Mouse (Mus musculus): Measurements from ENCODE around the gene Npcd. TPM values are rescaled to one million over a fixed set of nuclear protein-coding genes. Genes with fewer than 3 reads are reported as not detected.

Npcd gene
- polyA plus RNA-seq, 1 experiment, result 0.23 TPM

DNA sequence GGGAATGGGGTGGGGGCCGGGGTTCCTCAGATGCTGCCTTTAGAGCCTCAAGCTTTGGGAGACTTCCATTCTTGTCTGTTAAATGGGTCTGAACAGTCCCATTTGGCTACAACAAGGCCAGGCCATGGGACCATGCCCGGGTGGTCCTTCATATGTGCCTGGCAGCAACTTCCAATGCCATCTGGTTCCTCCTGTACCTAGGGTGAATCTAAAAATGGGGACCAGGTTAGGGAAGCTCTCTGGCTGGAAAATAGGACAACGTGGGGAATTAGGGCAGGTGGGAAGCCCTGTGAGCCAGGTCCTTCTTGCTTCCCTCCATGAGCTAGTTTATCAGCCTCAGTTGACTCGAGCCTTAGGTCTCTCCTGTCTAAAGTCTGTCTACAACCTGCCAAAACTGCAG is 23.0 kb downstream of the Npcd start:
- Histone ChIP-seq H3K4me1 (ENCODE audit: control insufficient read depth, insufficient read depth, insufficient read length, low read length) (no peaks in the 10 kb centered on the region), H3K36me3 (ENCODE audit: control insufficient read depth, insufficient read depth, low read length) (no peaks in the 10 kb centered on the region), H3K4me3 (ENCODE audit: low read depth, low read length) (no peak overlapping the region), H3K27ac (ENCODE audit: insufficient read depth, low read depth, low read length) (no peak overlapping the region), H3K27me3 (ENCODE audit: control insufficient read depth, insufficient read depth, low read length) (no peaks in the 10 kb centered on the region)
- TF ChIP-seq CTCF (IDR thresholded peaks at IDR 0.05; ENCODE audit: extremely low read depth, insufficient read length, insufficient replicate concordance, low read depth, low read length) (no peak), POLR2A (IDR thresholded peaks at IDR 0.05; ENCODE audit: low read depth, low read length) (no peak)
- WGBS, result 63% methylated on average over 4 of the region's 4 CpGs

DNA sequence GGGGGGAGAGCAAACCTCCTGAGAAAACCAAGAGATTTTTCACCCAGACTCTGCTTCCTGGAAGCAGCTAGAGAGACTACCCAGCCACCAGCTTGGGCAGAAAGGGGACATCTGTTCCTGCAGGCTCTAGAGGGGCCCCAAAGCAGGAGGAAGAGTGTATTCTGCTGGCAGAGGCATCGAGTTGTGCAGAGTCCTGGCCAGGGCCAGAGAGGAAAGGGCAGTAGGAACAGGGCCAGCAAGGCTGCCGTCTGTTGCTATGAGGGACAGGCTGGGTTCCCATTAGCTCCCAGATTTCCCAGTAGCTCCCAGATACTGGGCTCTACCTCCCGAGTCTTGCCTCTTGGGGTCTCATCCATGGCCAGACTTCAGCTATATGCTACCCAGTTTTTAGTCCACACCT is 24.0 kb downstream of the Npcd start:
- no peaks in the 10 kb centered on the region for H3K36me3 ChIP-seq (ENCODE audit: control insufficient read depth, insufficient read depth, low read length)
- peaks cover 6% of the 10 kb centered on the region for H3K27me3 ChIP-seq (ENCODE audit: control insufficient read depth, insufficient read depth, low read length)
- no peak overlapping the region for H3K4me3 ChIP-seq (ENCODE audit: low read depth, low read length)
- H3K4me1 ChIP-seq (ENCODE audit: control insufficient read depth, insufficient read depth, insufficient read length, low read length), result no peaks in the 10 kb centered on the region
- TF ChIP-seq CTCF (IDR thresholded peaks at IDR 0.05; ENCODE audit: extremely low read depth, insufficient read length, insufficient replicate concordance, low read depth, low read length) (no peak), POLR2A (IDR thresholded peaks at IDR 0.05; ENCODE audit: low read depth, low read length) (no peak)
- no peak overlapping the region for H3K27ac ChIP-seq (ENCODE audit: insufficient read depth, low read depth, low read length)
- 38% methylated on average over 3 of the region's 3 CpGs for WGBS

DNA sequence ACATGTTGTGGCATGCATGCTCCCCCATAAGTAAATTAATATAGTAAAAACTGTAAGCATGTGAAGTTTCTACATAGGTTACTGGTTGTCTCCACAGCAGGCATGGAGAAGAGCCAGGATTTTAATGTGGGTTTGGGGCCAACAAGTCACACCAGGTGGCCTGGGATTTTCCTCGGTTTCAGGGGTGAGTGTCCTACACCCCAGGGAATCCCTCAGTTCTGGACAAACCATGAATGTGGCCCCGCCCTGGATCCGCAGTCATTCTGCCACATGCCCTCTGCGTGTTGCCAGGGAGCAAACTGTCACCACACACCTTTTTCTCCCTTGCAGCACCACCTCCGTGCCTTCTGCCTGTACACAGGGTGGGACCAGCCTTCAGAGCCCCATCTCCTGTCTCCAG is 25.4 kb downstream of the Npcd start:
- WGBS, result 37% methylated on average over 5 of the region's 5 CpGs
- Histone ChIP-seq H3K27ac (ENCODE audit: insufficient read depth, low read depth, low read length) (no peak overlapping the region), H3K36me3 (ENCODE audit: control insufficient read depth, insufficient read depth, low read length) (no peaks in the 10 kb centered on the region), H3K4me1 (ENCODE audit: control insufficient read depth, insufficient read depth, insufficient read length, low read length) (peaks cover 3% of the 10 kb centered on the region), H3K4me3 (ENCODE audit: low read depth, low read length) (no peak overlapping the region), H3K27me3 (ENCODE audit: control insufficient read depth, insufficient read depth, low read length) (peaks cover 20% of the 10 kb centered on the region)
- no peak for TF ChIP-seq POLR2A (IDR thresholded peaks at IDR 0.05; ENCODE audit: low read depth, low read length)
- no peak for TF ChIP-seq CTCF (IDR thresholded peaks at IDR 0.05; ENCODE audit: extremely low read depth, insufficient read length, insufficient replicate concordance, low read depth, low read length)

DNA sequence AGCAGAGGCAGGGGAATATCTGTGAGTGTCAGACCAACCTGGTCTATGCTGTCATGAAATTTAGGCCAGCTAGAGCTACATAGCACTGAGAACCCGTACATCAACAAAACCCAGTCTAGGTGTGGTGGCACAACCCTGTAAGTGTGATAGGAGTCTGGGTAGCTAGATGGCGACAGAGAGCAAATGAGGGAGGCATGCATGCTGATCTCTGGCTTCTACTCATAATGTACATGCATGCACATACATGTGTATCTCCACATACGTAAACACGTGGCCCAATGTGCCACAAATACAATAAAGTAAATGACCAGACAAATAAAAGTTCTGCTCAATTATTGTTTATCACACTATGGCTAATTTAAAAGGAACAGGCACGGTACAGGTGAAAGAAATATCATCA is 25.9 kb downstream of the Npcd start:
- WGBS, result 27% methylated on average over 5 of the region's 5 CpGs
- no peak overlapping the region for H3K4me3 ChIP-seq (ENCODE audit: low read depth, low read length)
- TF ChIP-seq CTCF (IDR thresholded peaks at IDR 0.05; ENCODE audit: extremely low read depth, insufficient read length, insufficient replicate concordance, low read depth, low read length) (peak; percentile 40; the same call in 1 of the 2 replicates), POLR2A (IDR thresholded peaks at IDR 0.05; ENCODE audit: low read depth, low read length) (no peak)
- H3K36me3 ChIP-seq (ENCODE audit: control insufficient read depth, insufficient read depth, low read length), result no peaks in the 10 kb centered on the region
- peaks cover 26% of the 10 kb centered on the region for H3K27me3 ChIP-seq (ENCODE audit: control insufficient read depth, insufficient read depth, low read length)
- H3K27ac ChIP-seq (ENCODE audit: insufficient read depth, low read depth, low read length), result no peak overlapping the region
- peaks cover 3% of the 10 kb centered on the region for H3K4me1 ChIP-seq (ENCODE audit: control insufficient read depth, insufficient read depth, insufficient read length, low read length)

DNA sequence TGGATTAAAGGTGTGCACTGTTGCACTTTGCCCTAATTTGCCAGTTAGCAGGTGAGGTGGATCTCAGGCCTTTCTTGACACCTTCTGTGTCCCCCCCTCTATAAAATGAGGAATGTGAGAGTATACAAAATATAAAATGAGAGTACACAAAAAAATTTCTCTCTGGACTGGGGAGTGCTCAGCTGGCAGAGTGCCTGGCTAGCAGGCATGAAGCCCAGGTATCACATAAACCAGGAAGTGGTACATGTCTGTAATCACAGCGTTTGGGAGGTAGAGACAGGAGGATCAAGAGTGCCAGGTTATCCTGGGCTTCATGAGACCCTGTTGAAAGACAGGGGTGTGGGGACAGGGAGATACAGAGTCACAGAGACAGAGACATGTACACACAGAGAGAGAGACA is 27.0 kb downstream of the Npcd start:
- H3K4me1 ChIP-seq (ENCODE audit: control insufficient read depth, insufficient read depth, insufficient read length, low read length), result peaks cover 3% of the 10 kb centered on the region
- no peak overlapping the region for H3K4me3 ChIP-seq (ENCODE audit: low read depth, low read length)
- no peak overlapping the region for H3K27ac ChIP-seq (ENCODE audit: insufficient read depth, low read depth, low read length)
- WGBS, result 9% methylated on average over 1 of the region's 1 CpGs
- H3K36me3 ChIP-seq (ENCODE audit: control insufficient read depth, insufficient read depth, low read length), result no peaks in the 10 kb centered on the region
- TF ChIP-seq POLR2A (IDR thresholded peaks at IDR 0.05; ENCODE audit: low read depth, low read length) (no peak), CTCF (IDR thresholded peaks at IDR 0.05; ENCODE audit: extremely low read depth, insufficient read length, insufficient replicate concordance, low read depth, low read length) (no peak)
- peaks cover 33% of the 10 kb centered on the region for H3K27me3 ChIP-seq (ENCODE audit: control insufficient read depth, insufficient read depth, low read length)

DNA sequence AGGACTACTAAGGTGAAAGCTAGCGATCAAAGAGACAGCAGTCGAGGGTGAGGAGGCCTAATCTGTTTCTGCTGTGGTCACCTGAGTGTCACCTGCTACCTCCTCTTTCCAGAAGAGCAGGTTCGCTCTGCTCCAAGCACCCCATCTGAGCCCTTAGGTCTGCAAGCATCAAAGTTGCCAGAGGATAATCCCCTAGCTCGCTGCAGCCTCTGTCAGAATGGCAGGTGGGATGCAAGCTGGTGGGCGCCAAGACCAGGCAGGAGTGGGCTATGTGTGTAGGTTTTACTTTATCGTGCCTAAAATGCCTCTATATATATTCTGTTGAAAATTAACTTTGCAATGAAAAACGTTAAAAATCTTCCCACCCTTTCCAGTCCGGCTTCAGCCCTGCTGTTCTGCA is 28.8 kb downstream of the Npcd start:
- peaks cover 37% of the 10 kb centered on the region for H3K27me3 ChIP-seq (ENCODE audit: control insufficient read depth, insufficient read depth, low read length)
- peaks cover 3% of the 10 kb centered on the region for H3K4me1 ChIP-seq (ENCODE audit: control insufficient read depth, insufficient read depth, insufficient read length, low read length)
- WGBS, result 29% methylated on average over 8 of the region's 8 CpGs
- no peaks in the 10 kb centered on the region for H3K36me3 ChIP-seq (ENCODE audit: control insufficient read depth, insufficient read depth, low read length)
- TF ChIP-seq POLR2A (IDR thresholded peaks at IDR 0.05; ENCODE audit: low read depth, low read length) (no peak), CTCF (IDR thresholded peaks at IDR 0.05; ENCODE audit: extremely low read depth, insufficient read length, insufficient replicate concordance, low read depth, low read length) (no peak)
- no peak overlapping the region for H3K4me3 ChIP-seq (ENCODE audit: low read depth, low read length)
- H3K27ac ChIP-seq (ENCODE audit: insufficient read depth, low read depth, low read length), result no peak overlapping the region

DNA sequence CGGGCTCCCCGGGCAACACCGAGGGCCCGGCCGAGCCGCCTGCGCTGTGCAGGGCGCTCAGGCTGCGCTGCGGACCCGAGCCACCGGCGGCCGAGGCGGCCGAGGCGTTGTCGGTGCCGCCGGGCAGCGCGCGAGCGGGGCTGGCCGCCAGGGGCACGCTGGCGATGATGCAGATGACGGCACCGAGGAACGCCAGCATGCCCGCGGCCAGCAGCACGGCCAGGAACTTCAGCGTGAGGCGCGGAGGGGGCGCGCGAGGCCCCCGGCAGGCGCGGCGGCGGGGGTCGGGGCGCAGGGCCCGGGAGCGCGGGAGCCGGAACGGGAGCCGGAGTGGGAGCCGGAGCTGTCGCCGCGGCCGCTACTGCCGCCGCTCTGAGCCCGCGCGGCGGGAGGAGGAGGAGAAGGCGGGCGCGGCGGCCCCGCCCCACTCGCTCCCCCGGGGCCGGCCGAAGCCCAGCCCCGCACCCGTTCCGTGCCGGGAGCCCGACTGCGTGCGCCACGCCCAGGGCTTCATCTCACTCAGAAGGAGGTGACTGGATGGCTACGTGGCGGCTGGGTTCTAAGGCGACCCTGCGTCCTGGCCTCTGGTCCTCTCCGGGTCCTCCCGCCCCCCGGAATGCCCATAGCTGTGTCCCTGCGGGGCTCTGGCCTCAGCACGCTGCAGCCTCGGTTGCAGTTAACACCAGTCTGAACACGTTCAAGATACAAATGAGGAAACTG is 29.5 kb downstream of the Npcd start, which contains the start of gene Nptxr:
Gene Nptxr (minus strand): TSS at position 415 of the 720 bp plus-strand sequence.
- peaks cover 37% of the 10 kb centered on the region for H3K27me3 ChIP-seq (ENCODE audit: control insufficient read depth, insufficient read depth, low read length)
- WGBS, result under 1% methylated on average over 87 of the region's 91 CpGs
- no peaks in the 10 kb centered on the region for H3K36me3 ChIP-seq (ENCODE audit: control insufficient read depth, insufficient read depth, low read length)
- H3K4me1 ChIP-seq (ENCODE audit: control insufficient read depth, insufficient read depth, insufficient read length, low read length), result peaks cover 3% of the 10 kb centered on the region
- H3K27ac ChIP-seq (ENCODE audit: insufficient read depth, low read depth, low read length), result no peak within 1 kb of the TSS
- H3K4me3 ChIP-seq (ENCODE audit: low read depth, low read length), result peak within 1 kb of the TSS; percentile 58
- TF ChIP-seq CTCF (IDR thresholded peaks at IDR 0.05; ENCODE audit: extremely low read depth, insufficient read length, insufficient replicate concordance, low read depth, low read length) (no peak), POLR2A (IDR thresholded peaks at IDR 0.05; ENCODE audit: low read depth, low read length) (no peak)
